Mouse (Mus musculus): ENCODE data around the gene Lgals4. TPM values are rescaled to one million over a fixed set of nuclear protein-coding genes. Genes with fewer than 3 reads are reported as not detected.
A peak's percentile ranks its signal among the peaks of the same experiment; 100 is the strongest.

Lgals4 gene
- polyA plus RNA-seq, 1 experiment from 2014 or later, result 6.2 TPM

DNA sequence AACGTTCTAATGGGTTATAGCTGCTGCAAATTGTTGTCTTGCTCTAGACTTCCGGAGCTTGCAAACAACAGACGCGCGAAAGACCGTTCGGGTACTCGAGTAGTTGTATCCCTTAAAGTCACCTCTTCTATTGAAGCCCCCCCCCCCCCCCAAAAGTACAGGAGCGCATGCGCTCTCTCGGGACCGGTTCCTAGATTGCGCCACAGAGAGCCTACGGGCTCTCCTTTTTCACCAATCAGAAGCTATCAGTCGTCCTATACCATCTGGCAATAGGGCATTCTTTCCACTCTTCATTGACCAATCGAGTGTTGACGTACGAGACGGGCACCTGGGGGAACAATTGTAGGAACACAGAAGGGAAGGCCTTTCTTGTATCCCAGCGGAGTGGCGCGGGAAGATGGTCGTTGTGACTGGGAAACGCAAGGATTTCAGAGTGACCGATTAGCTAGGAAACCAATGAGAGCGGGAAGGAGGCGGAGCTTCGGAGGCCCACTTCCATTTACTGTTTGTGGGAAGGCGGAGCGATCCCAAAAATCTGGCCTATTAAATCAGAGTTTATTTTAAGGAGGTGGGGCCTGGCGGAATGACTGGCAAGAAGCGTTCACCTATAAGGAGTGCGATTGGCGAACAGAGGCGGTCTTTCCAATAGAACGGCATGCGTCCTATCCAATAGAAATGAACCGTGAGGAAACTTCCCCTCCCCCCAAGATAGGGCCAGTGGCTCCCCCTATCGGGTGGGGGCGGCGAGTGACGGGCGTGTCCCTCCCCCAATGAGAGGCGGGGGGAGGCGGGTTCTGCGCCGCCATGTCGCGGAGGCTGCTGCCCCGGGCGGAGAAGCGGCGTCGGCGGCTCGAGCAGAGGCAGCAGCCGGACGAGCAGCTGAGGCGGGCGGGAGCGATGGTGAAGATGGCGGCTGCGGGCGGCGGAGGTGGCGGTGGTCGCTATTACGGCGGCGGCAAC lies 23.3 kb upstream of the Lgals4 start:
- Histone ChIP-seq H3K9me3 (no peaks in the 10 kb centered on the region), H3K9ac (peak overlapping the region; percentile 94), H3K27ac (replicated peaks) (peak overlapping the region; percentile 100), H3K27me3 (no peaks in the 10 kb centered on the region), H3K4me2 (peak overlapping the region; percentile 97), H3K4me1 (replicated peaks) (peaks cover 47% of the 10 kb centered on the region), H3K4me3 (peak overlapping the region; percentile 73), H3K36me3 (peaks cover 33% of the 10 kb centered on the region)
- WGBS, result under 1% methylated on average over 70 of the region's 70 CpGs
- ATAC-seq (ENCODE audit: low read depth), result peak; percentile 93

DNA sequence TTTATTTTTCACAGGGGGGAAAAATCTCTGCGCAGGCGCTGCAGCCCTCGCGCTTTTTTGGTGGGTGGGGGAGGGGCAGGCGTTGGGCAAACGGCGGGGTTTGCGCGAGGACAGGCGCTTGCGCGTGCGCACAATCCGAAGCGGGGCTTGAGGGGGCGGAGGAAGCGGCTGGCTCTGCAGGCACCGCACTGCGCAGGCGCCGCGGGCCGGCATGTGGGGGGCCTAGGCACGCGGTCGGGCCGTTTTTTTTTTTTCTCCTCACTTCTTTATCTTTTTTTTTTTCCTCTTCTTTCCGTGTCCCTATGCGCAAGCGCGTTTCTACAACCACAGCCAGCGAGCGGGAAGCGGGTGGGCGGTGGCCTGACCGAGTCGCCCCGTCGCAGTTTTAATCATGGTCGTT lies 22.4 kb upstream of the Lgals4 start:
- Histone ChIP-seq H3K27ac (replicated peaks) (peak overlapping the region; percentile 100), H3K4me3 (peak overlapping the region; percentile 73), H3K9ac (peak overlapping the region; percentile 94), H3K4me1 (replicated peaks) (peaks cover 55% of the 10 kb centered on the region), H3K36me3 (peaks cover 42% of the 10 kb centered on the region), H3K4me2 (peak overlapping the region; percentile 93), H3K27me3 (no peaks in the 10 kb centered on the region), H3K9me3 (no peaks in the 10 kb centered on the region)
- ATAC-seq (ENCODE audit: low read depth), result peak; percentile 44
- under 1% methylated on average over 40 of the region's 40 CpGs for WGBS

GRCm38 (mm10) chr7:28811640-28812275 lies 21.9 kb upstream of the Lgals4 start:
- Histone ChIP-seq H3K4me2 (peak overlapping the region; percentile 93), H3K4me1 (replicated peaks) (peaks cover 61% of the 10 kb centered on the region), H3K4me3 (peak overlapping the region; percentile 73), H3K9ac (peak overlapping the region; percentile 94), H3K27ac (replicated peaks) (peak overlapping the region; percentile 100; the same call in 1 of the 2 replicates), H3K9me3 (no peaks in the 10 kb centered on the region), H3K27me3 (no peaks in the 10 kb centered on the region), H3K36me3 (peaks cover 47% of the 10 kb centered on the region)
- no peak for ATAC-seq (ENCODE audit: low read depth)
- 11% methylated on average over 7 of the region's 7 CpGs for WGBS

DNA sequence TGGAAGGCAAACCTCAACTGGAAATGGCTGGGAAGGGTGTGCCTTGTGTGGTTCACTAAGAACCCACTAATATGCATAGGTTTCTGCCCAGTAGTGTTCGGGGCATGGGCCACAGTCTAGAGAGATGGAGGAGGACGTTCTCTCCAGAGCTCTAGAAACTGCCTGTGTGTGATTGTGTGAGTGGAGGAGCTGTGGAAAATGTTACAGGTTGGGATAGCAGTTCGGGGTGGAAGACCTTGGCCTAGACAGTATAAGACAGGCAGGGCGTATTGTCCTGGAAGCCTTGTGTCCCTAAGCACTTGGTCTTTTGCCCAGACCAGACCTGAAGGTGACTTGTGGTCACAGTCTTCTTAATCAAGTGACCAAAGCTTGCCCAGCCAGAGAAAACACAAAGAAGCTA lies 21.2 kb upstream of the Lgals4 start:
- Histone ChIP-seq H3K4me1 (replicated peaks) (peaks cover 68% of the 10 kb centered on the region), H3K27me3 (no peaks in the 10 kb centered on the region)

DNA sequence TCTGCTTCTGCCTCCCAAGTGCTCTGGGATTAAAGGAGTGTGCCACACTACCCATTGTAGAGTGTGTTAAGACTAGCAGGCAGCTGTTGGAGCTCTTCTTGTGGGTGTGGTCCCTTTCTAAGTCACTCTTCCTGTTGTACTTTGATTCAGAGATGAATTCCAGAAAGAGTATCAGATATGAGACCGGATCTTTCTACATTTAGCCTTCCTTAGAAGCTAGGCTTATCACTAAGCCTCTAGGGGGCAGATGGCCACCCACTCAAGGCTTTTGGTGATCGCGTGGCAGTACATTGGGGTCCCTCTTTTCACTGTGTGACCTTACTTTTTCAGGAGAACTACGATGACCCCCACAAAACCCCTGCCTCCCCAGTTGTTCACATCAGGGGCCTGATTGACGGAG lies 20.7 kb upstream of the Lgals4 start:
- H3K9me3 ChIP-seq, result no peaks in the 10 kb centered on the region
- H3K27me3 ChIP-seq, result no peaks in the 10 kb centered on the region
- no peak for ATAC-seq (ENCODE audit: low read depth)
- H3K4me3 ChIP-seq, result peak overlapping the region; percentile 73
- H3K4me1 ChIP-seq (replicated peaks), result peaks cover 68% of the 10 kb centered on the region
- H3K27ac ChIP-seq (replicated peaks), result no peak overlapping the region
- peak overlapping the region; percentile 94 for H3K9ac ChIP-seq
- H3K36me3 ChIP-seq, result peaks cover 59% of the 10 kb centered on the region
- 85% methylated on average over 5 of the region's 5 CpGs for WGBS
- H3K4me2 ChIP-seq, result peak overlapping the region; percentile 93

More for the DNA sequence above, 21.2 kb upstream of the Lgals4 start:
- ATAC-seq (ENCODE audit: low read depth), result no peak
- 82% methylated on average over 4 of the region's 4 CpGs for WGBS
- Histone ChIP-seq H3K27ac (replicated peaks) (0 out of 2 replicates have a peak overlapping the region, but pooled peaks have one; percentile 2), H3K4me3 (peak overlapping the region; percentile 73), H3K4me2 (peak overlapping the region; percentile 93), H3K9ac (peak overlapping the region; percentile 94), H3K9me3 (no peaks in the 10 kb centered on the region), H3K36me3 (peaks cover 54% of the 10 kb centered on the region)

DNA sequence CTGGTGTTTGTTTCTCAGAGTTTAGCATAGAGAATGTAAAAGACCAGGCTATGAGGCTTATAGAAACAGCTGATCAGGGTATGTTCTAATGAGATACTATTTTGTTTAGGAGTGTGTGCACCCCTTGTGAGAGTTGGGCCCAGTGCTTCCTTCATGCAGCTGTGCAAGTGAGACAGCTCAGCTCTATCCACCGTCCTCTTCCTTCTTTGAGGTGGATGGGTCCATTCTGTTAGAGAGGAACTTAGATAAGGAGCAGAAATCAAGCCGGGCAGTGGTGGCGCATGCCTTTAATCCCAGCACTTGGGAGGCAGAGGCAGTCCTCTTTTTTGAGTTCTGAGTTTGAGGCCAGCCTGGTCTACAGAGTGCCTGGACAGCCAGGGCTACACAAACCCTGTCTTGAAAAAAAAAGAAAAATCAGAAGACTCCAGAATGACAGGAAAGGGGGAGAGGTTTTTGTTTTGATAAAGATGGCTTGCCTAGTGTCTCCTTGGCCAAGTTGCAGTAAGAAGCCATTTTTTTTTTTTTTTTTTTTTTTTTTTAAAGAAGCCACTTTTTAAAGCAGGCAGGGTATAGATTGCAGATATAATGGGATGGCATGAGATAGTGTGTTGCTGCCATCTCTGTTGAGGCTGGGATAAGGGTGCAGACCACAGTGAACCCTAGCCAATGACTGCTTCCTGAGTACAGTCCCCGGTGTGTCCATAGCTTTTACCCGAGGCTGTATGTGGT lies 19.2 kb upstream of the Lgals4 start:
- H3K4me1 ChIP-seq (replicated peaks), result peaks cover 75% of the 10 kb centered on the region
- H3K9me3 ChIP-seq, result no peaks in the 10 kb centered on the region
- no peaks in the 10 kb centered on the region for H3K27me3 ChIP-seq
- H3K4me3 ChIP-seq, result no peak overlapping the region
- H3K4me2 ChIP-seq, result no peak overlapping the region
- peaks cover 74% of the 10 kb centered on the region for H3K36me3 ChIP-seq
- no peak overlapping the region for H3K27ac ChIP-seq (replicated peaks)
- ATAC-seq (ENCODE audit: low read depth), result no peak
- WGBS, result 90% methylated on average over 5 of the region's 5 CpGs
- no peak overlapping the region; the same call in 1 of the 2 replicates for H3K9ac ChIP-seq

GRCm38 (mm10) chr7:28815230-28815629 lies 18.4 kb upstream of the Lgals4 start:
- Histone ChIP-seq H3K9ac (0 out of 2 replicates have a peak overlapping the region, but pooled peaks have one; percentile 31), H3K4me1 (replicated peaks) (peaks cover 83% of the 10 kb centered on the region), H3K9me3 (no peaks in the 10 kb centered on the region), H3K27me3 (no peaks in the 10 kb centered on the region), H3K27ac (replicated peaks) (no peak overlapping the region), H3K36me3 (peaks cover 82% of the 10 kb centered on the region), H3K4me2 (no peak overlapping the region), H3K4me3 (no peak overlapping the region)
- WGBS, result 90% methylated on average over 9 of the region's 9 CpGs
- ATAC-seq (ENCODE audit: low read depth), result no peak

DNA sequence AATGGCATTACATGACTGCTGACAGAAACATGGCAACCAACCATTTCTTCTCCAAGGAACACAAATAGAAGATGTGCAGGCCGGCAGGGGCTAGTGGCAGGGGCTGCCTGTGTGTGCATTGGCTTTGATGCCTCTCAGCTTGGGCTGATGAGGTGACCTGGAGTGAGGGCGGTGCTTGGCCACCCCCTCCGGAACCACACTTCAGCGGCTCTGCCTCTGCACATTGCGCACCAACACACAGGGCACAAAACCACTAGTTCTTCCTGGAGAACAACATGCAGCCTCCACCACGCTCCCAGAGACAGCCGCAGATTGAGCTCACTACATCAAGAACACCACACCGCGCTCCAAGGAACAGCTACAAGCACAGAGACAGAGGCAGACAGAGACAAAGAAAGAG lies 17.5 kb upstream of the Lgals4 start:
- H3K9me3 ChIP-seq, result no peaks in the 10 kb centered on the region
- no peak overlapping the region for H3K27ac ChIP-seq (replicated peaks)
- 89% methylated on average over 9 of the region's 9 CpGs for WGBS
- H3K9ac ChIP-seq, result peak overlapping the region; percentile 31; the same call in 1 of the 2 replicates
- H3K4me2 ChIP-seq, result no peak overlapping the region
- no peaks in the 10 kb centered on the region for H3K27me3 ChIP-seq
- peaks cover 92% of the 10 kb centered on the region for H3K4me1 ChIP-seq (replicated peaks)
- H3K4me3 ChIP-seq, result no peak overlapping the region
- peaks cover 91% of the 10 kb centered on the region for H3K36me3 ChIP-seq
- ATAC-seq (ENCODE audit: low read depth), result no peak

- peak overlapping the region; percentile 34; the same call in 1 of the 2 replicates for H3K9ac ChIP-seq
- 94% methylated on average over 10 of the region's 10 CpGs for WGBS
These were observed 16.7 kb upstream of the Lgals4 start for GRCm38 (mm10) chr7:28816920-28817319.

DNA sequence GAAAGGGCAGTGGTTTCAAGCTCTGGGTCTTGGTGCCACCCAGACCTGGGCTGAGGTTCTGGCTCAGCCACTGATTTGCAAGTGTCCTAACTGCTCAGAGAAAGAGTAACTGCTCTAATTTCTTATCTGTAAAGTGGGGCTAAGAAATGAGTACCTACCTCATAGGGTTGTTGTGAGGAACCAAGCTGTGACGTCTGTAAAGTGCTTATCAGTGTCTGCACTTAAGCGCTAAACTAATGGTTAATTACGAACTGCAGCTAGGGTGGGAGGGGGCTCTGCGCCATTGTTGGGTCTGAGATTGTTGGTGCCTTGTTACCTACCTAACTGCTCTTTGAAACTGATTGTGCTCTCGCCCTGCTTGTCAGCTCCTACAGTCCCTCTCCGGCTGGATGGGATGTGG lies 16.1 kb upstream of the Lgals4 start:
- H3K9me3 ChIP-seq, result no peaks in the 10 kb centered on the region
- no peak overlapping the region for H3K4me3 ChIP-seq
- peaks cover 87% of the 10 kb centered on the region for H3K4me1 ChIP-seq (replicated peaks)
- 61% methylated on average over 6 of the region's 6 CpGs for WGBS
- no peaks in the 10 kb centered on the region for H3K27me3 ChIP-seq
- no peak for ATAC-seq (ENCODE audit: low read depth)
- no peak overlapping the region for H3K27ac ChIP-seq (replicated peaks)
- H3K4me2 ChIP-seq, result no peak overlapping the region; the same call in 1 of the 2 replicates
- peaks cover 100% of the 10 kb centered on the region for H3K36me3 ChIP-seq
- H3K9ac ChIP-seq, result peak overlapping the region; percentile 47; the same call in 1 of the 2 replicates

More at GRCm38 (mm10) chr7:28816920-28817319, 16.7 kb upstream of the Lgals4 start:
- H3K27me3 ChIP-seq, result no peaks in the 10 kb centered on the region
- no peak overlapping the region for H3K27ac ChIP-seq (replicated peaks)
- H3K4me1 ChIP-seq (replicated peaks), result peaks cover 93% of the 10 kb centered on the region
- no peak overlapping the region for H3K4me2 ChIP-seq
- ATAC-seq (ENCODE audit: low read depth), result no peak
- peaks cover 99% of the 10 kb centered on the region for H3K36me3 ChIP-seq
- H3K4me3 ChIP-seq, result no peak overlapping the region
- no peaks in the 10 kb centered on the region for H3K9me3 ChIP-seq

DNA sequence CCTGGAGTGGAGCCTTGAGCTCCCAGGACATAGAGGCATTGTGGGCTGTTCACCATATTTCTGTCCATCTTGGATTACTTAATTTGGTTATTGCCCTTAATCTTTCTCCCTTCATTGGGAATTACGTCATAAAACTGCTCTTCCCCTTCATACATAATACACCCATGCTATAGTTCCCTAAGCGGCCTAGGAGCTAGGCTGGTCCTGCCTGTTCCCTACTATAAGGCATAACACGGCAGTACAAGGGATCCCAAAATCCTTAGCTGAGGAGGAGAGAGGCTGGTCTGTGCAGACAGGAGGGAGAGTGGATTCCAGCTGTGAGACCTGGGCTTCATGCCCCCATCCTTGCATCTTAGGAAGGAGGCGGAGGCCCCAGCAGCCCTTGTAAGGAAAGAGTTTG lies 15.7 kb upstream of the Lgals4 start:
- H3K27ac ChIP-seq (replicated peaks), result 0 out of 2 replicates have a peak overlapping the region, but pooled peaks have one; percentile 2
- no peaks in the 10 kb centered on the region for H3K9me3 ChIP-seq
- WGBS, result 83% methylated on average over 4 of the region's 4 CpGs
- peaks cover 82% of the 10 kb centered on the region for H3K4me1 ChIP-seq (replicated peaks)
- ATAC-seq (ENCODE audit: low read depth), result no peak
- no peak overlapping the region; the same call in 1 of the 2 replicates for H3K4me2 ChIP-seq
- H3K36me3 ChIP-seq, result peaks cover 100% of the 10 kb centered on the region
- no peak overlapping the region for H3K4me3 ChIP-seq
- peak overlapping the region; percentile 47; the same call in 1 of the 2 replicates for H3K9ac ChIP-seq
- no peaks in the 10 kb centered on the region for H3K27me3 ChIP-seq

All from neural tube, embryonic 13.5 days (tissue).